Mouse (Mus musculus): ENCODE data around the gene Rabgap1l.

DNA sequence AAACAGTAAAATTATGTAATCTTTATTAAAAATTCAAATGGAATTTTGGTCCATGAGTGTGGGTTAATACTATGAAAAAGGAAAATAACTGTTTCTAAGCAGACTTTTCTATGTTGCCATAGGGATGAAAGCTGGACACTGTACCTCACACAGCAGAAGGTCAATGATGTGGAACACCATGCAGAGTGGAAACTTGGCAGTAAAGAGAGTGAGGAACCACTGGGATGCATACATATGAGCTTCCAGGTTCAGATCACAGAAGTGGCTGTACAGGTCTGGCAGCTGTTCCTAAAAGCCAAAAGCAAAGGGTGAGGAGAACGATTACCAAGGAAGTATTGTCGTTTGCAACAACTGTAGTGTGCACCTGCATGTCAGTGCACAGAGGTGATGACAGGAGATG lies 351.3 kb downstream of the Rabgap1l start:
- no peak for TF ChIP-seq CTCF (IDR thresholded peaks at IDR 0.05; ENCODE audit: low read depth, low read length)
- TF ChIP-seq POLR2A (IDR thresholded peaks at IDR 0.05; ENCODE audit: extremely low read depth, insufficient read depth, low read length): no peak
